Mouse (Mus musculus) adrenal gland (tissue): Measurements from ENCODE around the gene Ube2j2.

ENCODE experiments used
- intact Hi-C: fragments of 180-260 bp; cut with DNase I; formaldehyde crosslinking; loops from one replicate; pipeline ENCODE4 v1.15.1; 2025
- long read RNA-seq, 2 experiments: library from polyadenylated mRNA; unstranded; transcript quantifications; one replicate each; pipeline ENCODE4 v2.0.0; 2020; ENCODE audit warnings: borderline replicate concordance in 1 of 2; ENCODE audit not compliant: insufficient replicate concordance in 1 of 2

Gene Ube2j2
- long read RNA-seq, experiment 1, transcript Ube2j2-213 (7 exons, 3,339 nt) = minor isoform, 16 of 88 reads
- long read RNA-seq, experiment 1, transcript Ube2j2-205 (8 exons, 1,434 nt) = minor isoform, 7 of 88 reads
- long read RNA-seq, experiment 1, transcript Ube2j2-201 (8 exons, 3,483 nt) = major isoform, 36 of 88 reads
- long read RNA-seq, experiment 1, partial matches to known transcripts = 0 of 88 reads
- long read RNA-seq, experiment 1, other reads (novel, unspliced or antisense) = 25 of 88 reads
- long read RNA-seq, experiment 2, transcript Ube2j2-201 (8 exons, 3,483 nt) = minor isoform, 33 of 101 reads
- long read RNA-seq, experiment 2, transcript Ube2j2-213 (7 exons, 3,339 nt) = major isoform, 34 of 101 reads
- long read RNA-seq, experiment 2, partial matches to known transcripts = 6 of 101 reads
- long read RNA-seq, experiment 2, other reads (novel, unspliced or antisense) = 20 of 101 reads

GRCm38 (mm10) chr4:155943534-155944249 is at the start of gene Ube2j2:
Gene Ube2j2, plus strand, starts transcription at chr4:155943831.
- intact Hi-C loops = loop anchor here (2.0 kb wide), 1 partner anchor 49 kb away; no protein-coding TSS in a partner anchor

DNA sequence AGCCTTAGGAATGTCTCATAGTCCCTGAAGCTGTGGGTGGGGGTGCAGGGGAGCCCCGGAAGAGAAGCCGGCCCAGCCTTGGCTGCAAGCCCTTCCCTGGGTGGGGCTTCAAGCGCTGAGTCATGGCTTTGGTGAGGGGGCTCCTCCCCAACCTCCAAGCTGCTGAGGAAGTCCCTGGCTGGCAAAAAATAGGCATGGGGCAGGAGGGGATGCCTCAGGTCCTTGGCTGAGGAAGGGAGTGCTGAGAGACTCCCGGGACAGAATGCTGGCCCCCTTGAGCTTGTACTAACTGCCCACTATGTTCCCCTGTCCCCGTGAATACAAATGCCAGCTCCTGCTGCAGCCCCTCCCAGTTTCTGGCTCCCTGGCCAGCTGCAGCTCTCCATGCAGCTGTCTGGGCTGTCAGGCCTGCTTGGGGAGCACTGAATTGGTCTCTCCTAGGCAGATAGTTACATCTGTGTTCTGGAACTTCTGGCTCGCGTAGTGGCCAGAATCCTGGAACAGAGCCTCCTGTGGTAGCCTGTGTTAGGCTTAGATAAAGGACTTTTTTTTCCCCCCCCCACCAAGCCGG is 49.2 kb upstream of the Ube2j2 start:
- intact Hi-C loops = loop anchor here (2.0 kb wide), 1 partner anchor 48 kb away; the partner anchor contains the start of gene Ube2j2

DNA sequence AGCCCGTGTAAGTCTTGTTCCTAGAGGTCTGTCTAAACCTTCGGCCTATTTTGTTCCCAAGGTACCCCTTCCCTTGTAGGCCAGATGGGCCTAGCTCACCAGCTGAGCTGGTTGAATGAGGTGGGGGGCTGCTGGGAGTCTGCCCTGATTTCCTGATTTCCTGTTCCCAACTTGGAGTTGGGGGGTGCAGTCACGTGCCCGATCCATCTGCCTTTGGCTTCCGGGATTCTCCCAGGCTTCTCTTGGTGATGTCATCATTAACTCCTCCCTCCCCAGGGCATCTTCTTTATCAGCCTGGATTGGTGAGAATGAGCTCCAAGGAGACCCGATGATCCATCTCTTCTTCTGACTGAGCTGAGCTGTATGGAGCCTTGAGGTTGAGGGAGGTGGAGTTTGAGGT is 48.4 kb upstream of the Ube2j2 start:
- intact Hi-C loops = loop anchor here (2.0 kb wide), 1 partner anchor 48 kb away; the partner anchor contains the start of gene Ube2j2

- intact Hi-C loops = loop anchor here (2.0 kb wide), 1 partner anchor 47 kb away; the partner anchor contains the start of gene Ube2j2
Measured at GRCm38 (mm10) chr4:155895826-155896225, 47.8 kb upstream of the Ube2j2 start.

DNA sequence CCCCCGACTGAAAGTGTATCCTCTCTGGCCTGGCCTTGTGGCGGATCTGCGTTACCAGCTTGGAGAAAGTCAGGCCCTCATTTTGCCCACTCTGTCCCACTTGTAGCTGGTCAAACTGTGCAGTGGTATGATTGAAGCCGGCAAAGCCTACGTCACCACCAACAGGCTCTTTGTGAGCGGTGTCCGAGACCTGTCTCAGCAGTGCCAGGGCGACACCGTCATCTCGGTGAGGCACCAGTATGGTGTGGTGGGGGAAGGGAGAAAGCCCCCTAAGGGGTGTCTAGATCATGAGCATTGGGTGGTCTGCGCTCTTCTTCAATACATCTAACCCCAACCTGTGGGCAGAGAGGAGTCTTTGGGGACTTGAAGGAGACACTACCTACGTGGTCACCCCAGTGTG is 47.2 kb upstream of the Ube2j2 start:
- intact Hi-C loops = no loop called here

- intact Hi-C loops = no loop called here
Measured at GRCm38 (mm10) chr4:155898318-155898717, 45.3 kb upstream of the Ube2j2 start.

DNA sequence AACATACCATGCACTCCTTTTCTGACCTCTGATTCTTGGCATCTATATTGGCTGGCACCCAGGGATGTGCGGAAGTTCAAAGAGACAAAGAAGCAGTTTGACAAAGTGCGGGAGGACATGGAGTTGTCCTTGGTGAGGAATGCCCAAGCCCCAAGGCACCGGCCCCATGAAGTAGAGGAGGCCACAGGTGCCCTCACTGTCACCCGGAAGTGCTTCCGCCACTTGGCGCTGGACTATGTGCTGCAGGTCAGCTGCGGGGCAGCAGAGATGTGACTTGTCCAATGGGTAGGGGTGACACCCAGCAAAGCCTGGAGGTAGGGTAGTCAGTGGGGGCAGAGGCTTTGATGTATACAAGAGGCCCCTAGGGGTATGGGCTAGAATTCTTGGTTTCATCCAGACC is 44.3 kb upstream of the Ube2j2 start:
- intact Hi-C loops = no loop called here

DNA sequence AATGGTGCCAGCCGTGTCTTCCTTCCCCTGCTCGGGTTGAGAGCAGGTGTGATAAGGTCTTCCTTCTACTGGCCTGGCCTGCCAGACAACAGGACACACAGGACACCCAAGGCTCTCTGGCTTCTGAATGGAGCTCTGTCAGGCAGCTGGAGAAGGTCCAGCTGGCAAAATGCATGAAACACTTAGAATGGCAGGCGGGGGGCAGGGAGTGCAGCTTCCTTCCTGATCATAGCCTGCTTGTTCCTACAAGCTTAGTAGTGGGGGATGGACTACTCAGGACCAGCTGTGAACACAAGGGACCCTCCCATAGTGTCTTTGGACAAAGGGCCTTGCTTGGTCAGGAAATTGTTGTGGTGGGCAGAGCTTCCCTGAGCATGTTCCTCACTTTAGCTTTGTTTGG is 42.4 kb upstream of the Ube2j2 start:
- intact Hi-C loops = no loop called here

- intact Hi-C loops = no loop called here
Measured at GRCm38 (mm10) chr4:155903246-155903645, 40.4 kb upstream of the Ube2j2 start.

DNA sequence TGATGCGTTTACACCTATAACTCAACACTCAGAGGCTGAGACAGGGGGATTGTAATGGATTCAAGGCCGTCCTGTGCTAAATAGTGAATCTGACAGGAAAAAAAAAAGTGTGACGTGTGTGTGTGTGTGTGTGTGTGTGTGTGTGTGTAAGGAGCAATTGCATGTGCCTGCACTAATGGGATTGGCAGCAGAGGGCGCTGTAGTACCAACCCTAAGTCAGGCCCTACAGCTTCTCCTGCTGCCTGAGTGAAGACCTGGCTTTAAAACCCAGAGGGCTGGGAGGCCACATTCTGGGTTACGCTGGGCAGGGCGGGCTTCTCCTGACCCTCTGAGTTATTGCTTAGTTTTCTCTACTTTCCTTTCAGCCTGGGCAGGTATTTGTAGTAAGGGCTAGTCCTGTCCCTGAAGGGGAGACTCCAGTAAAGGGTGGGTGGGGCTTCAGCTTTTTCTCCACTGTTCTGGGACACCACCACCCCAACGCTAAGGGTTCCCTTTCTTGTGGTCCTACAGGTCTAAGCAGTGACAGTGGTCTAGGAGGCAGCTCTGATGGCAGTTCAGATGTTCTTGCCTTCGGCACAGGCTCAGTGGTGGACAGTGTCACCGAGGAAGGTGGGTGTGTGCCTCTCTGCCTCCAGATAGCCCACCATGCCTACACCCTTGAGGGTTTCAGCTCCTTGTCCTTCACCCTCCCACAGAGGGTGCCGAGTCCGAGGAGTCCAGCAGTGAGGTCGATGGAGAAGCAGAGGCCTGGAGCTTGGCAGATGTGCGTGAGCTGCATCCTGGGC is 39.1 kb upstream of the Ube2j2 start:
- intact Hi-C loops = no loop called here

DNA sequence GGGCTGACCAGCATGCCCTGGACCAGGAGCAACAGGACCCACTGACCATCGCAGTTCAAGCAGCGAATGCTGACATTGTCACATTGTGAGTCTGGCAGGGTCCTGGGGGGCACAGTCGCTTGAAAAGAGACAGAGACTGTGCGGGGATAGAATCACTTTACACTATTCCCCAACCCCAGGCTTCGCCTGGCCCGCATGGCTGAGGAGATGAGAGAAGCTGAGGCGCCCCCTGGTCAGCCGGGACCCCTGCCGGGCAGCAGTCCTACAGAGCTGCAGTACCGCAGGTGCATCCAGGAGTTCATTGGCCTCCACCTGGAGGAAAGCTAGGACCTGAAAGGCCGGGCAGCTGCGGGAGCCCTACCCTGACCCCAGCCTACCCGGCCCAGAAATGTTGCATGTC is 38.0 kb upstream of the Ube2j2 start:
- intact Hi-C loops = no loop called here

DNA sequence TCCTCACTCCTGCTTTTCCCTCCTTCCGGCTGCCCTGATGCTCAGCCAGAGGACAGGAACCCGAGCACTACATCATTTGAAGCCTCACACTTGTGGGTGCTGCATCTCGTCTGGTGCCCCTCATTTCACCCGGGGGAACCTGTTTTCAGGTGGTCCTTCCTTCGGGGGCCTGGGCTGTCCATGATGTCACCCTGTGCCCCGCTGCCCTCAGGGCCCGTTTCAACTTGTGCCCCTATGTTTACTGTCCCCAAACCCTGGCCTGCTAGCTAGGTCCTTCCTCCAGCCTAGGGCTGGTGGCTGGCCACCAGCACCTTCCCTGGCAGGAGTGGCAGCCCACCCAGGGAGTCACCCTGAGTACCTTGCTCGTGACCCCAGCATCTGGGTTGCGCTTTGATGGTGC is 37.5 kb upstream of the Ube2j2 start:
- intact Hi-C loops = no loop called here

- intact Hi-C loops = no loop called here
Measured at GRCm38 (mm10) chr4:155907003-155907402, 36.6 kb upstream of the Ube2j2 start.

DNA sequence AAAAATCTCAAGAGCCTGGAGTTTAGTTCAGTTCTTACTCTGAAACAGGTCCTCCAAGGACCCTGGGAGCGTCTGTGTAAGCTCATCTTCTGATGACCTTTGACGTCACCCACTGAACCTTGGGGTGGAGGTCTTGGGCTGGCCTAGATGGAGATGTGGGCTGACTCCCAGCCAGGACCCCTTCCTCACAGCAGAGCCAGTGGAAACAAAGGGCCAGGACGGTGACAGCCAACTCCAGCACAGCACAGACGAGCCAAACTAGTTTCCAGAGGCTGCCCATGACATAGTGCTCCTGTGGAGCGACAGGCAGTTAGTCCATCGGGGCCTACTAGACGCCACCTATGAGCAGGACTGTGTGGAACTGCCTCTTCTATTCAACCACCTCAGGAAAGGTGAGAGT is 35.4 kb upstream of the Ube2j2 start:
- intact Hi-C loops = no loop called here

- intact Hi-C loops = no loop called here
Measured at GRCm38 (mm10) chr4:155908751-155909150, 34.9 kb upstream of the Ube2j2 start.

DNA sequence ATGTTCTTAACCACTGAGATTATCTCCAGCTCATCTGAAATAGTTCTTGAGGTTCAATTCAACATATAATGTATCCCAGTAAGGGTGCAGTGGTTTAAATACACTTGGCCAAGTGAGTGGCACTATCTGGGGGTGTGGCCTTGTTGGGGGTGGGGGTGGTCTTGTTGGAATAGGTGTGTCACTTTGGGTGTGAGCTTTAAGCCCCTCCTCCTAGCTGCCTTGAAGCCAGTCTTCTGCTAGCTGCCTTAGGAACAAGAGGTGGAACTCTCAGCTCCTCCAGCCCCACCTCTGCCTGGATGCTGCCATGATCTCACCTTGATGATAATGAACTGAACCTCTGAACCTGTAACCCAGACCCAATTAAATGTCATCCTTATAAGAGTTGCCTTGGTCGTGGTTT is 11.6 kb upstream of the Ube2j2 start:
- intact Hi-C loops = no loop called here

- intact Hi-C loops = loop anchor here (2.0 kb wide), 1 partner anchor 48 kb away; no protein-coding TSS in a partner anchor
Measured at GRCm38 (mm10) chr4:155943049-155943452, 580 bp upstream of the Ube2j2 start.

GRCm38 (mm10) chr4:155944271-155944670 is 640 bp downstream of the Ube2j2 start:
- intact Hi-C loops = no loop called here

GRCm38 (mm10) chr4:155947094-155947493 is 3.5 kb downstream of the Ube2j2 start:
- intact Hi-C loops = no loop called here

DNA sequence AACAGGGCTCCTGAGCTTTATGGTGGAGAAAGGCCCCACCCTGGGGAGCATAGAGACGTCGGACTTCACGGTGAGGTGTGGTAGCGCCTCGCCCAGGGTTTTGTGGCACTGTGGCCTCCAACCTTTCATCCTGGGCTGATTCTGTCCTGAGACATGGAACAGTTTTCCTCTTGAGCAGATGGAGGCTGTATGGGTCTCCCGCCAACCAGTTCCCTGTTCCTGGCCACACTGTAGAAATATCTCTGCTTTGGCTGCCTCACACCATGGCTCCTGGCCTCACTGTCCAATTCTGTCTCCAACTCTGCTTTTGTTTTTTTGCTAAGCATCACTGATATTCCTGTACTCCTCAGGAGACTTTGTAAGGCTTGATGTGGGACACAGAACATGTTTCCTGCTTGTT is 11.9 kb downstream of the Ube2j2 start:
- intact Hi-C loops = loop anchor here (5.0 kb wide), 1 partner anchor 37 kb away; the partner anchor contains the start of genes B3galt6 and Sdf4

DNA sequence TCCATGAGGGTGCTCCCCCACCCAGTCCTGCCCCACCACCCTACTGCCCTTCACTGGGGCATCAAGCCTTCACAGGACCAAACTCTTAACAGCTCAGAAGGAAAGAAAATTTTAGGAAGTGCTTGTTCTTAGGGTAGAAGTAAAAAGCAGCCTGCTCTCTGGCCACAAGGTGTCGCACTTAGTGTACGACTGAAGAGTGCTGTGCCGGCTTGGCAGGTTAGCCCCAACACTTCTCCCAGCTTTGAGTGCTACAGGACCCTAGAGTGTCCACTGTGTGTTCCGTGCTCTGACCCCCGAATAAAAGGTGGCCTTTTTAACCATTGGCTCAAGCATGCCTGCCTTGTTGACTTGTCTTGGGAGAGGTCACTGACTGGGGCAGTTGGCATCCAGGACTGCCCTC is 15.6 kb downstream of the Ube2j2 start:
- intact Hi-C loops = loop anchor here (5.0 kb wide), 1 partner anchor 33 kb away; the partner anchor contains the start of genes B3galt6 and Sdf4
